In genomic region chr13:49420754-49421605, GRCm38 (mm10) we compare ENCODE assay signal across 7 mouse cellular contexts. TPM values are rescaled to one million over a fixed set of nuclear protein-coding genes. Genes with fewer than 3 reads are reported as not detected.
DNase-seq lines count a peak whose midpoint lies in the region; ATAC-seq and TF ChIP-seq lines count a peak whose summit lies in the region.

Ippk (plus strand) TSS chr13:49421249.

- under 1% methylated on average over 69 of the region's 69 CpGs for WGBS in embryonic facial prominence, embryonic 10.5 days
- under 1% methylated on average over 58 of the region's 69 CpGs for WGBS in intestine, postnatal 0 days
- WGBS in midbrain, embryonic 12.5 days = under 1% methylated on average over 64 of the region's 69 CpGs
- under 1% methylated on average over 69 of the region's 69 CpGs for WGBS in small intestine, adult 2 months

- H3K9ac ChIP-seq in intestine, postnatal 0 days (ENCODE audit: low read depth, low read length) = peak within 1 kb of the TSS; percentile 62
- peak within 1 kb of the TSS; percentile 73 for H3K9ac ChIP-seq in midbrain, embryonic 12.5 days (replicated peaks)

- intact Hi-C loops in left cerebral cortex, postnatal 4 days (cut with DNase I) = no loop called here

- H3K27ac ChIP-seq in embryonic facial prominence, embryonic 10.5 days (replicated peaks) = peak within 1 kb of the TSS; percentile 90
- H3K27ac ChIP-seq in intestine, postnatal 0 days (ENCODE audit: low read depth, low read length) = peak within 1 kb of the TSS; percentile 81
- H3K27ac ChIP-seq in midbrain, embryonic 12.5 days (replicated peaks) = peak within 1 kb of the TSS; percentile 79
- H3K27ac ChIP-seq in small intestine, adult 2 months (ENCODE audit: insufficient read depth, low read depth, low read length) = peak within 1 kb of the TSS; percentile 89

- peaks cover 27% of the 10 kb centered on the region for H3K4me1 ChIP-seq in embryonic facial prominence, embryonic 10.5 days
- H3K4me1 ChIP-seq in intestine, postnatal 0 days (replicated peaks; ENCODE audit: control insufficient read depth, insufficient read depth, low read length) = peaks cover 8% of the 10 kb centered on the region; the same call in 1 of the 2 replicates
- peaks cover 27% of the 10 kb centered on the region for H3K4me1 ChIP-seq in midbrain, embryonic 12.5 days
- peaks cover 14% of the 10 kb centered on the region for H3K4me1 ChIP-seq in small intestine, adult 2 months (ENCODE audit: control insufficient read depth, insufficient read depth, insufficient read length, low read length)

- peak; percentile 21; the same call in 1 of the 2 replicates for TF ChIP-seq CTCF in intestine, postnatal 0 days (IDR thresholded peaks at IDR 0.05; ENCODE audit: low read depth)
- no peak for TF ChIP-seq CTCF in small intestine, adult 2 months (IDR thresholded peaks at IDR 0.05; ENCODE audit: extremely low read depth, insufficient read length, insufficient replicate concordance, low read depth, low read length)

- peak; percentile 85 for TF ChIP-seq POLR2A in small intestine, adult 2 months (IDR thresholded peaks at IDR 0.05; ENCODE audit: low read depth, low read length)

- peak; percentile 99 for ATAC-seq in intestine, postnatal 0 days
- ATAC-seq in midbrain, embryonic 12.5 days (ENCODE audit: low FRiP score, low read depth) = peak; percentile 98

- H3K9me3 ChIP-seq in embryonic facial prominence, embryonic 10.5 days = no peaks in the 10 kb centered on the region
- no peaks in the 10 kb centered on the region for H3K9me3 ChIP-seq in intestine, postnatal 0 days (ENCODE audit: control insufficient read depth)
- no peaks in the 10 kb centered on the region for H3K9me3 ChIP-seq in midbrain, embryonic 12.5 days

- H3K4me3 ChIP-seq in embryonic facial prominence, embryonic 10.5 days = peak within 1 kb of the TSS; percentile 96
- H3K4me3 ChIP-seq in intestine, postnatal 0 days (ENCODE audit: low read depth, low read length) = peak within 1 kb of the TSS; percentile 70
- peak within 1 kb of the TSS; percentile 83 for H3K4me3 ChIP-seq in midbrain, embryonic 12.5 days
- H3K4me3 ChIP-seq in small intestine, adult 2 months (ENCODE audit: low read depth, low read length) = peak within 1 kb of the TSS; percentile 87

- H3K36me3 ChIP-seq in embryonic facial prominence, embryonic 10.5 days (replicated peaks) = peaks cover 5% of the 10 kb centered on the region; the same call in 1 of the 2 replicates
- no peaks in the 10 kb centered on the region for H3K36me3 ChIP-seq in intestine, postnatal 0 days (ENCODE audit: control insufficient read depth, insufficient read depth)
- no peaks in the 10 kb centered on the region for H3K36me3 ChIP-seq in midbrain, embryonic 12.5 days
- no peaks in the 10 kb centered on the region for H3K36me3 ChIP-seq in small intestine, adult 2 months (ENCODE audit: control insufficient read depth, insufficient read depth, low read length)

- peak within 1 kb of the TSS; percentile 91 for H3K4me2 ChIP-seq in intestine, postnatal 0 days (replicated peaks; ENCODE audit: low read depth)
- H3K4me2 ChIP-seq in midbrain, embryonic 12.5 days (replicated peaks) = peak within 1 kb of the TSS; percentile 79

- H3K27me3 ChIP-seq in embryonic facial prominence, embryonic 10.5 days (replicated peaks; ENCODE audit: low read depth, poor library complexity, severe bottlenecking) = no peaks in the 10 kb centered on the region
- H3K27me3 ChIP-seq in intestine, postnatal 0 days (replicated peaks; ENCODE audit: control insufficient read depth, insufficient read depth, low read length) = no peaks in the 10 kb centered on the region
- H3K27me3 ChIP-seq in midbrain, embryonic 12.5 days = 0 out of 2 replicates have a peak, but pooled peaks cover 5% of the 10 kb centered on the region
- no peaks in the 10 kb centered on the region for H3K27me3 ChIP-seq in small intestine, adult 2 months (ENCODE audit: control insufficient read depth, insufficient read depth, low read length)

- peak; percentile 98 for DNase-seq in adrenal gland, postnatal 10 days
- peak; percentile 99 for DNase-seq in embryonic facial prominence, embryonic 10.5 days (ENCODE audit: low spot score)
- DNase-seq in gonadal fat pad, adult 2 months (ENCODE audit: low read depth) = peak; percentile 66
- DNase-seq in left cerebral cortex, postnatal 4 days = peak; percentile 99

RNA-seq across cellular contexts. Expression of gene Ippk, which starts in this region (rescaled TPM):
- total RNA-seq in adrenal gland, postnatal 10 days (2021) = 10 to 100 TPM; 13.1 to 23.5 TPM
- 18.3 and 20.4 TPM in 2 replicates for polyA plus RNA-seq in embryonic facial prominence, embryonic 10.5 days (2016; fragmentation: Nextera tagmentation; extraction: Ambion mirVana)
- 11.0 and 13.2 TPM in 2 replicates for polyA plus RNA-seq in gonadal fat pad, adult 2 months (2012; rRNA removed)
- polyA plus RNA-seq in intestine, postnatal 0 days (2015; fragmentation: Nextera tagmentation; extraction: Ambion mirVana) = 10.4 and 11.5 TPM in 2 replicates
- 10 to 100 TPM; 12.7 to 12.8 TPM for total RNA-seq in left cerebral cortex, postnatal 4 days (2021)
- 14.2 and 16.3 TPM in 2 replicates for polyA plus RNA-seq in midbrain, embryonic 12.5 days (2016; fragmentation: Nextera tagmentation; extraction: Ambion mirVana)
- 2.6 TPM in 2 replicates for polyA plus RNA-seq in small intestine, adult 2 months (2012; rRNA removed)

Comparison
In these comparisons a context has a peak if more than half of its experiments do, and no peak if none do; other contexts are left out.
1. Peak in every context shown above with its lines: DNase-seq, ATAC-seq, H3K4me3 ChIP-seq and H3K27ac ChIP-seq.